Mouse (Mus musculus): ENCODE results near the gene Auts2. TPM values are rescaled to one million over a fixed set of nuclear protein-coding genes. Genes with fewer than 3 reads are reported as not detected.

Auts2 gene
- polyA plus RNA-seq, 1 experiment from 2014 or later, result 56.7 TPM

DNA sequence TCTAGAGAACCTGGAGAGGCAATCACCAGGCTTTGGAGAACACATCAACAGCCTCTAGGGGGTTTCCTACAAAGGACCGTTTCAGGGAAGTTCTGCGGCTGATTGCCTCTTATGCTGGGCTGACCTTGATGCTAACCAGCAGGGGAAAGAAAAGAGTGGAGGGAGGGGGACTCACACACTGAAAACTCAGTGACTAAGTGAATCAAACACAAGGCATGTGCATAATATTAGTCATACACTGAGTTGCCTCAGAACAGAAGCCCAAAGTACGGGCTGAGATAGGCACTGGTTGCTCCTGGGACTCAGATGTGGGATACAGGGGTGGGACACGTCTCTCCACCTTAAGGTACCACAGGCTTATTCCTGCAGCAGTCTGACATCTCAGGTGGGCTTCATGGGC, 667.2 kb downstream of the Auts2 start:
- Histone ChIP-seq H3K4me1 (replicated peaks) (peaks cover 8% of the 10 kb centered on the region; the same call in 1 of the 2 replicates), H3K27ac (no peak overlapping the region), H3K27me3 (ENCODE audit: insufficient read depth, poor library complexity, severe bottlenecking) (no peaks in the 10 kb centered on the region), H3K36me3 (no peaks in the 10 kb centered on the region), H3K4me3 (no peak overlapping the region), H3K9me3 (no peaks in the 10 kb centered on the region)
- WGBS, result 94% methylated on average over 4 of the region's 4 CpGs
- DNase-seq (ENCODE audit: low spot score), result no peak

- no peak overlapping the region for H3K4me3 ChIP-seq
- H3K4me1 ChIP-seq (replicated peaks), result peaks cover 8% of the 10 kb centered on the region
- H3K9me3 ChIP-seq, result no peaks in the 10 kb centered on the region
- H3K27ac ChIP-seq, result no peak overlapping the region
- H3K36me3 ChIP-seq, result no peaks in the 10 kb centered on the region
- WGBS, result 78% methylated on average over 4 of the region's 4 CpGs
- no peak for DNase-seq (ENCODE audit: low spot score)
- no peaks in the 10 kb centered on the region for H3K27me3 ChIP-seq (ENCODE audit: insufficient read depth, poor library complexity, severe bottlenecking)
Observed at GRCm38 (mm10) chr5:131873116-131873515, 670.0 kb downstream of the Auts2 start.

- no peaks in the 10 kb centered on the region for H3K9me3 ChIP-seq
- H3K36me3 ChIP-seq, result no peaks in the 10 kb centered on the region
- WGBS, result 93% methylated on average over 11 of the region's 11 CpGs
- no peaks in the 10 kb centered on the region for H3K27me3 ChIP-seq (ENCODE audit: insufficient read depth, poor library complexity, severe bottlenecking)
- no peak overlapping the region for H3K27ac ChIP-seq
- peaks cover 14% of the 10 kb centered on the region for H3K4me1 ChIP-seq (replicated peaks)
- no peak overlapping the region for H3K4me3 ChIP-seq
- DNase-seq (ENCODE audit: low spot score), result no peak
Observed at GRCm38 (mm10) chr5:131869711-131870499, 673.2 kb downstream of the Auts2 start.

DNA sequence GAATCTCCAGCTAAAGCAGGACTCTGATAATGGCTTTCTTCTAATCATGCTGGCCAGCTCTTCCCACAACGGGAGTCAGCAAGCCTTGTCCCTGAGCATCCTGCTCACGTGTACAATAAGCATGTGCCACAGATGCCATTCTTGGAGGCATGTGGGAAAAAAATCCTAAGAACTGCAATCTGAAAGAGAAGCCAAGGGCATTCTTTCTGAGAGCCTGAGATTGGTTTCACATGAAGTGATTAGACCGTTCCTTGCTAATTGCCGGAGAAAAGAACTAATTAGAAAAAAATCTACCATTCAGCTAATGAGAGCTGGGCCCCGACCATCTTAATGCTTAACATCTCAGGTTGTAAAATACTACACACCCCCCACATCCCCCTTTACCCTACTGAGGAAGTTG, 677.9 kb downstream of the Auts2 start:
- DNase-seq (ENCODE audit: low spot score), result no peak
- Histone ChIP-seq H3K36me3 (no peaks in the 10 kb centered on the region), H3K27ac (no peak overlapping the region), H3K4me3 (no peak overlapping the region), H3K4me1 (replicated peaks) (peaks cover 21% of the 10 kb centered on the region), H3K9me3 (no peaks in the 10 kb centered on the region), H3K27me3 (ENCODE audit: insufficient read depth, poor library complexity, severe bottlenecking) (no peaks in the 10 kb centered on the region)
- WGBS, result 80% methylated on average over 5 of the region's 5 CpGs

DNA sequence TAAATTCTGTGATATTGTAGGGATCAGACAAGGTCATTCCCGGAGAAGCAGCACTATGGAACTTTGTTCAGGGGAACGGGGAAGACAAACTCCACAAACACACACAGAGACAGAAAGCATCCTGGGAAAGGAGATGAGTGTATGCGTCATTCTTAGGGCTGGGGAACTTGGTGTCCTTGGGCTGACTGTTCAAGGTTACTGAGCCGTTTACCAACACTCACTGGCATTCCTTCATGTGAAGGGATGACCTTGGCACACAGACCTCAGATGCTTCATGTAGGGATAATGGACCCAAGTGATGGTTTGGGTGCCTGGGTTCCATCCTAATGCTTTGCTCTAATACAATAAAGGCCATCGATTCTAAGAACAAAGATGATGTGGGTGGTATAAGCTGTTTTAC, 685.2 kb downstream of the Auts2 start:
- 88% methylated on average over 5 of the region's 5 CpGs for WGBS
- Histone ChIP-seq H3K4me3 (no peak overlapping the region), H3K9me3 (no peaks in the 10 kb centered on the region), H3K27ac (no peak overlapping the region), H3K4me1 (replicated peaks) (peaks cover 28% of the 10 kb centered on the region), H3K27me3 (ENCODE audit: insufficient read depth, poor library complexity, severe bottlenecking) (no peaks in the 10 kb centered on the region; the same call in none of the 2 replicates), H3K36me3 (no peaks in the 10 kb centered on the region)
- no peak for DNase-seq (ENCODE audit: low spot score)

DNA sequence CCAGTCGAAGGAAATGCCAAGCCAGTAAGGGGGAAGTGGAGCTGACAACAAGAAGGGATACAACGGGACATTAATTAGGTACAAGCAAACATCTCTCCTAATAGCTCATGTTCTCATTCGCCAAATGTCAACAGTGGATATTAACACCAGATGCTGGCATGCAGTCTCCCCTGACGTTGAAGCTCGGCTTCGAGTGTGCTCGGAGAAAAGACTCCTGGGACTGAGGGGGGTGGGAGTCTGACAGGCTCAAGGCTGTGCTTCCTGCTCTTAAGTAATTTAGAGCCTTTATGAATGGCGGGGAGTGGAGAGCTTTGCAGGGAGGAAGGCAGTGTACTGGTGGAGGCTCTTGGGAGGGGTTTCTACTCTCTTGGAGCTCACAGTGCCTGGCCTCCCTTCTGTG, 687.8 kb downstream of the Auts2 start:
- peak; percentile 43 for DNase-seq (ENCODE audit: low spot score)
- WGBS, result 27% methylated on average over 8 of the region's 8 CpGs
- Histone ChIP-seq H3K36me3 (no peaks in the 10 kb centered on the region), H3K4me3 (no peak overlapping the region), H3K4me1 (replicated peaks) (peaks cover 54% of the 10 kb centered on the region), H3K27me3 (ENCODE audit: insufficient read depth, poor library complexity, severe bottlenecking) (no peaks in the 10 kb centered on the region; the same call in none of the 2 replicates), H3K27ac (no peak overlapping the region), H3K9me3 (no peaks in the 10 kb centered on the region)

- no peak for DNase-seq (ENCODE audit: low spot score)
- Histone ChIP-seq H3K4me3 (no peak overlapping the region), H3K4me1 (replicated peaks) (peaks cover 53% of the 10 kb centered on the region), H3K9me3 (no peaks in the 10 kb centered on the region), H3K27me3 (ENCODE audit: insufficient read depth, poor library complexity, severe bottlenecking) (peaks cover 20% of the 10 kb centered on the region; the same call in 1 of the 2 replicates), H3K36me3 (no peaks in the 10 kb centered on the region), H3K27ac (peak overlapping the region; percentile 73; the same call in 1 of the 2 replicates)
- WGBS, result 61% methylated on average over 20 of the region's 20 CpGs
Observed at GRCm38 (mm10) chr5:131851597-131852453, 691.3 kb downstream of the Auts2 start.

DNA sequence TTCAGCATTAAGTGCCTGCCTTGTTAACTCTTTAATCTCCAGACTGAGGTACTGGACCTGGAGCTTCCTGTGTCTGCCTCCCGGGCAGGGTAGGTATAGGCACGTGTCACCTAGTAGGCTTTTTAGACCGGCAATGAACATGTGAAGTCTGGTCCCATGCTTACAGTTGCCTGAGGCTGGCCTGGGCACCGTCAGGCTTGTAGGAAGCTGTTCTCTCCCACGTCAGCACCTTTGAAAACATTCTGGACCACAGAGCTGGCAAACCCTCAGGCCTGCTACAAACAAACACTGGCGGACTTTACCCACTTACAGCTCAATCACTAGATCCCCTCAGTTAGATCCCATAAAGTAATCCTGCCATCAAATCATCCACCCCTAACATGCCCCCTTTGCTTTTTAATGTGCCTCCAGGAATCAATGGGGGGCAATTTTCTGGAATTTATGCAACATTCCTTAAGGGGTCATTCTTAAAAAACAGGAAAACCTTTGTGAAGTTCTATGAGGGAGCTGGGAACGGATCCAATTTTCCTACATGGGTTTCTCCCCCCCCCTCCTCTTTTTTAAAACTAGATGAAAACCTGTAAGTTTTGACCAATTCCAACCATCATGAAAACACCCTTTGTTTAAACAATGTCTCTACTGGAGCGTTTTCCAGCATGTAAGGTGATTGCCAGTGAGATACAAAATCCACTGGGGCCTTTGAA, 692.4 kb downstream of the Auts2 start:
- no peak for DNase-seq (ENCODE audit: low spot score)
- Histone ChIP-seq H3K27me3 (ENCODE audit: insufficient read depth, poor library complexity, severe bottlenecking) (peaks cover 30% of the 10 kb centered on the region), H3K4me3 (no peak overlapping the region), H3K9me3 (no peaks in the 10 kb centered on the region), H3K27ac (no peak overlapping the region), H3K36me3 (no peaks in the 10 kb centered on the region), H3K4me1 (replicated peaks) (peaks cover 47% of the 10 kb centered on the region)
- 74% methylated on average over 8 of the region's 8 CpGs for WGBS

DNA sequence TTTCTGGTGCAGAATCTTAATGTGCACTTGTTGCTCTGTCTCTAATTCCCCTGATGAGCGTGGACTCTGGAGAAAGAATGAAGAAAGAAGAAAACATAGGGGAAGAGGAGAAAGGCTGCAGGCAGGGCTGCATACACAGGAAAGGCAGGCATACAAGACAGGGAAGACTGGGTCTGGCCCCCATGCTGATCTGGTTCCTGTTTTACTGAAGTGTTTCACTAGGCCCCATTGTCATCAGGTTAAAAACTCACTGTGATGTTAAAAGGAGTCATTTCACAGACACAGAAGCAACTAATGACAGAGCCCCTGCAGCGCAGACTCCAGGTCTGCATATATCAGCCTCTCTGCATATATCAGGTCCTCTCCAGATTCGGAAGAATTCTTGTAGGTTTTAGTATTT, 693.5 kb downstream of the Auts2 start:
- no peak for DNase-seq (ENCODE audit: low spot score)
- no peaks in the 10 kb centered on the region for H3K36me3 ChIP-seq
- no peak overlapping the region for H3K4me3 ChIP-seq
- peaks cover 39% of the 10 kb centered on the region for H3K27me3 ChIP-seq (ENCODE audit: insufficient read depth, poor library complexity, severe bottlenecking)
- H3K9me3 ChIP-seq, result no peaks in the 10 kb centered on the region
- 57% methylated on average over 3 of the region's 3 CpGs for WGBS
- H3K4me1 ChIP-seq (replicated peaks), result peaks cover 40% of the 10 kb centered on the region
- no peak overlapping the region for H3K27ac ChIP-seq

GRCm38 (mm10) chr5:131844519-131844800, 698.7 kb downstream of the Auts2 start:
- Histone ChIP-seq H3K36me3 (no peaks in the 10 kb centered on the region), H3K4me3 (no peak overlapping the region), H3K4me1 (replicated peaks) (peaks cover 19% of the 10 kb centered on the region), H3K27ac (peak overlapping the region; percentile 56; the same call in 1 of the 2 replicates), H3K27me3 (ENCODE audit: insufficient read depth, poor library complexity, severe bottlenecking) (peaks cover 39% of the 10 kb centered on the region), H3K9me3 (no peaks in the 10 kb centered on the region)
- DNase-seq (ENCODE audit: low spot score), result no peak
- 66% methylated on average over 9 of the region's 9 CpGs for WGBS

DNA sequence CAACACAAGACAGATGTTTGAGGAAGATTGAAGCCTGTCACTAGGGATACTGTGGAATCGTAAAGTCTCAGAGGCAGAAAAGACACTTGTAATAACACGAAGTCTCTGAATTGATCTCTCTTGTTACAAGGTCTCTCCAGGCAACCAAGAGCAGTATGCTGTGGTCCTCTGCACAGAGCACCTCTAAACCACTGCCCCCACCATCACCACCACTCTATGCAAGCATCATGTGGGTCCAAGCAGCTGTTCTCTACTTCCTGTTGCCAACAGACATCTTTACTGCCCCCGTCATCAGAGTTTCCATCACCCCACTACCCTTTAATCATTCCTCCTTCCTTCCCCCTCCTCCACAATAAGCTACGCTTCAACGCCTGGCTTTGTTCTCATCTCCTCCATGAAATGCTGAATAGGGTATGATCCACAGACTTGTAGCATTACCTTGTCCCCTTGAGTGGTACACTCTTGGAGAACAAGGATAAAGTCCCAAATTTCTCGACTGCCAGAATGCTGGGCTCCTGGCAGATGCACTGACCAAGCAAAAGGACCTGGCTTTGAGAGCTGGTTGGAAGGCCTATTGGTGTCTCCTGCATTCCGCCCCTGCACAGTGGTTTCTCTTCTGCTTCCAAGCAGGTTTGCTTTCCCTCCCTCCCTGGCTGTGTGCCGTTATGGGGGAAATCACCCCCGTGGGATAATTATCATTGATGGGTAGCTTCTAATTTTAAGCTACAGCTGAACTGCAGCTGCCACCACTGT, 699.2 kb downstream of the Auts2 start:
- Histone ChIP-seq H3K4me1 (replicated peaks) (peaks cover 17% of the 10 kb centered on the region), H3K27ac (peak overlapping the region; percentile 56; the same call in 1 of the 2 replicates), H3K9me3 (no peaks in the 10 kb centered on the region), H3K27me3 (ENCODE audit: insufficient read depth, poor library complexity, severe bottlenecking) (peaks cover 33% of the 10 kb centered on the region), H3K4me3 (no peak overlapping the region), H3K36me3 (no peaks in the 10 kb centered on the region)
- DNase-seq (ENCODE audit: low spot score), result no peak
- WGBS, result 54% methylated on average over 9 of the region's 9 CpGs

DNA sequence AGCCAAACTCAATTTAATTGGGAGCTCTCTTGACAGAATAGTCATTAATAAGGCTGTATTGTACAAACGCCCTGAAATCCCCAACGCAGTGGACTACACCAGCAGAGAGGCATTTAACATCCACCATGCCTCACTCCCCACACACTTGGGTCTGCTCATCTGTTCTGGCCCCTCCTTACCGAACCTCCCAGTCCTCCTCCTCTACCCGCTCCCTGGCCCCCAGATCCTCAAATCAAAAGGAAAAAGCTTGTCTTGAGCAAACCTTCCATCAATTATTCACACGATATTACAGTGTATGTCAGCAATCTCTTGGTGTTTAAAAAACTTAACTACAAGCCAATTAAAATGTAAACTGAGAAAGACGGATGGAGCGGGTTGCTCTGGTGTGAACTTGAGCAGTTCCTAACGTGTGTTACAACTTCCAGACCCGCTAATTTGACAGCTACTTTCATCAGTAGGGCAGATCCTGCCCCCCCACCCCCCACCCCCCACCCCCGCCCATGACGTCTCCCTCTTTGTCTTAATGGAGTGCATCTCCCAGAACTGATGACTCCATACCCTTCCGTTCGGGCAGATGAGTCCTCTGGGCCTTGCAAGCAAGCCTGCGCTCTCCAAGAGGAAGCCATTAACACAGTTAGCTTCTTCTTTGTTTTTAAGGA, 703.4 kb downstream of the Auts2 start:
- no peak for DNase-seq (ENCODE audit: low spot score)
- Histone ChIP-seq H3K9me3 (no peaks in the 10 kb centered on the region), H3K36me3 (no peaks in the 10 kb centered on the region), H3K4me1 (replicated peaks) (peaks cover 17% of the 10 kb centered on the region), H3K27me3 (ENCODE audit: insufficient read depth, poor library complexity, severe bottlenecking) (peaks cover 7% of the 10 kb centered on the region; the same call in 1 of the 2 replicates), H3K4me3 (no peak overlapping the region), H3K27ac (no peak overlapping the region)
- 80% methylated on average over 14 of the region's 14 CpGs for WGBS
